Mouse (Mus musculus) E14TG2a.4 (cell line): ENCODE data around the gene Zbtb37.

Experiments used
- H3K27me3 ChIP-seq: 2 replicates; pipeline ENCODE4 v1.6.1; 2014; ENCODE audit warnings: low read length, control low read depth; ENCODE audit not compliant: insufficient read depth
- H3K36me3 ChIP-seq: 2 replicates; pipeline ENCODE4 v1.6.1; 2014; ENCODE audit warnings: low read length, control low read depth; ENCODE audit not compliant: insufficient read depth
- H3K4me1 ChIP-seq: replicated peaks from 2 replicates; pipeline ENCODE4 v1.6.1; 2014; ENCODE audit warnings: low read depth, low read length, control low read depth
- H3K4me3 ChIP-seq: replicated peaks from 2 replicates; pipeline ENCODE4 v1.5.1; 2014; ENCODE audit warnings: mild to moderate bottlenecking, low read length
- H3K9me3 ChIP-seq: 2 replicates; pipeline ENCODE4 v1.6.1; 2014; ENCODE audit warnings: low read length, control low read depth
- CTCF ChIP-seq: conservative IDR thresholded peaks from 2 replicates; pipeline ENCODE4 v1.5.1; 2014; ENCODE audit warnings: low read length
- NANOG ChIP-seq: IDR thresholded peaks from 2 replicates; pipeline ENCODE4 v1.6.1; 2014; ENCODE audit warnings: borderline replicate concordance, low read length, mixed read lengths
- POU5F1 ChIP-seq: IDR thresholded peaks from 2 replicates; pipeline ENCODE4 v1.6.1; 2014; ENCODE audit warnings: low read length, borderline replicate concordance

Zbtb37 gene

GRCm38 (mm10) chr1:161041261-161042020, 6.8 kb upstream of the Zbtb37 start:
- no peak overlapping the region for H3K4me3 ChIP-seq
- no peak for TF ChIP-seq POU5F1
- H3K9me3 ChIP-seq = no peaks in the 10 kb centered on the region
- 0 out of 2 replicates have a peak, but pooled peaks cover 5% of the 10 kb centered on the region for H3K4me1 ChIP-seq
- peaks cover 79% of the 10 kb centered on the region for H3K36me3 ChIP-seq
- H3K27me3 ChIP-seq = no peaks in the 10 kb centered on the region

GRCm38 (mm10) chr1:161040855-161041254, 6.2 kb upstream of the Zbtb37 start:
- H3K27me3 ChIP-seq = no peaks in the 10 kb centered on the region
- 0 out of 2 replicates have a peak, but pooled peaks cover 5% of the 10 kb centered on the region for H3K4me1 ChIP-seq
- no peak for TF ChIP-seq POU5F1
- TF ChIP-seq NANOG = no peak
- no peak for TF ChIP-seq CTCF

DNA sequence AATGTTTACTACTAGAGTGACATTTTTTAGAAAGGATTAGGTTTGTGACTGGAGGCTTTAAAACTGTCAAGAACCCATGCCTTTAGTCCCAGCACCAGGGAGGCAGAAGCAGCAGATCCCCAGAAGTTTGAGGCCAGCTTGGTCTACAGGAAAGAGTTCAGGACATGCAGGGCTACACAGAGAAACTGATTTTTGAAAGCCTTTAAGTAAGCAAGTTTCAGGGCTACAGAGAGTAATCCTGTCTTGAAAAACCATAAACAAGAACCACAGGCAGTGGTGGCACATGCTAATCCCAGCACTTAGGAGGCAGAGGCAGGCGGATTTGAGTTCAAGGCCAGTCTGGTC, 5.7 kb upstream of the Zbtb37 start:
- Histone ChIP-seq H3K9me3 (no peaks in the 10 kb centered on the region), H3K27me3 (no peaks in the 10 kb centered on the region), H3K4me3 (no peak overlapping the region), H3K4me1 (0 out of 2 replicates have a peak, but pooled peaks cover 5% of the 10 kb centered on the region), H3K36me3 (peaks cover 79% of the 10 kb centered on the region)
- TF ChIP-seq NANOG (no peak), POU5F1 (no peak), CTCF (no peak)

More at GRCm38 (mm10) chr1:161040855-161041254, 6.2 kb upstream of the Zbtb37 start:
- H3K4me3 ChIP-seq = no peak overlapping the region
- peaks cover 79% of the 10 kb centered on the region for H3K36me3 ChIP-seq
- no peaks in the 10 kb centered on the region for H3K9me3 ChIP-seq

GRCm38 (mm10) chr1:161039741-161040425, 5.2 kb upstream of the Zbtb37 start:
- TF ChIP-seq POU5F1 (no peak), CTCF (no peak), NANOG (no peak)
- Histone ChIP-seq H3K27me3 (no peaks in the 10 kb centered on the region), H3K36me3 (peaks cover 78% of the 10 kb centered on the region), H3K9me3 (no peaks in the 10 kb centered on the region), H3K4me3 (no peak overlapping the region), H3K4me1 (0 out of 2 replicates have a peak, but pooled peaks cover 5% of the 10 kb centered on the region)

DNA sequence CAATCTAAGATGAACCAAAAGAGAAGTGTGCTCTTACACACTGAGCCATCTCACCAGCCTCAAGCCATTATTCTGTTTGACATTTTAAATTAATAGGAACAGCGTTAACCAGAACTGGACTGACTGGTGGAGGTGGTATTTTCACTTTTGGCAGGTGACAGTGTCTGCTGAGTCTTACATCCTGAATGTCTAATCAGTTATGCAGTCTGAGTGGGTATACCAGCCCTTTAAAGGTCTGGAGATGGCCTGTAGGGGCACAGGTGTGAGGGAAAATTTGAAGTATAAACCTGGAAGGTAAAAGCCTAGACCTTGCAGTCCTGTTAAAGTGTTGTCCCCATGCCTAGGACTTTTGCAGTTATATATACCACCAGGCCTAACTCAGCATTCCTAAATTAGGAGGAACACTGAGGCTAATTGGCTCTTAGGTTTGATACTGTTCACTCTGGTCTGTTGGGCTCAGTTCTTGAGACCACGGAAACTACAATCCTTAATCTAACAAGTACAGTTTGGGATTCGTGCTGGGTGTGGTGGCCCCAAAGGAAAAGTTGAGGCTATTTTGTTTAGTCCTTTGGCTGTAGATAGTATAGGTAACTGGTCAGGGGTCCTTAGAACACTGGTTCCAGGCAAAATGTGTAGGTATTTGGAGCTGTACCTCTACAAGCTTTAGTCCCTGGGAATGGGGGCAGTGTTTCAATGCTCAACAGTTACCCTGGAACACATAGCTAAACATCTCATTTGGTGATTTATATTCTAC, 4.5 kb upstream of the Zbtb37 start:
- H3K36me3 ChIP-seq = peaks cover 70% of the 10 kb centered on the region
- TF ChIP-seq NANOG (no peak), POU5F1 (no peak), CTCF (no peak)
- no peaks in the 10 kb centered on the region for H3K27me3 ChIP-seq
- no peak overlapping the region for H3K4me3 ChIP-seq
- 0 out of 2 replicates have a peak, but pooled peaks cover 5% of the 10 kb centered on the region for H3K4me1 ChIP-seq
- H3K9me3 ChIP-seq = no peaks in the 10 kb centered on the region

DNA sequence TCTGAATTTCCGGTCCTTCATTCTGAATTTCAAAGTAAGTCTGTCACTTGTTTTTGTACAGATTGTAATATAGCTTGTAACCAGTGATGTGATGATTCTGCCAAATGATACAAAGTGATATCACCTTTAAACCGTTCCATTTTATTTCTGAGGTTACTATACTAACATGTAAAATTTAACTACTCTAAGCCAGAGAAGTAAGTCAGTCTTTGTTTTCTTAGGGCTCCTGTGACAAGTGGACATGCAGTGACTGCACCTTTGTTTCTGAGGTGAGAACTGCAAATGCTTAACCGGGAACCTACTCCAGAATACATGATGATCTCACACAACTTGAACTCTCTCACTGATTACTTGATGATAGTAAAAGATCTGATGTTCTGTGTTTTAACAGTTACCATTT, 3.4 kb upstream of the Zbtb37 start:
- Histone ChIP-seq H3K4me3 (peak overlapping the region; percentile 86), H3K27me3 (no peaks in the 10 kb centered on the region), H3K9me3 (no peaks in the 10 kb centered on the region), H3K36me3 (peaks cover 59% of the 10 kb centered on the region), H3K4me1 (peaks cover 9% of the 10 kb centered on the region)
- TF ChIP-seq CTCF (no peak), NANOG (no peak), POU5F1 (no peak)

GRCm38 (mm10) chr1:161037599-161037998, 3.0 kb upstream of the Zbtb37 start:
- H3K36me3 ChIP-seq = peaks cover 56% of the 10 kb centered on the region
- peak overlapping the region; percentile 86 for H3K4me3 ChIP-seq
- TF ChIP-seq POU5F1 = no peak
- no peak for TF ChIP-seq CTCF
- no peak for TF ChIP-seq NANOG
- H3K4me1 ChIP-seq = peaks cover 13% of the 10 kb centered on the region
- H3K27me3 ChIP-seq = no peaks in the 10 kb centered on the region
- no peaks in the 10 kb centered on the region for H3K9me3 ChIP-seq

- Histone ChIP-seq H3K4me1 (peaks cover 18% of the 10 kb centered on the region), H3K36me3 (peaks cover 56% of the 10 kb centered on the region), H3K27me3 (no peaks in the 10 kb centered on the region), H3K4me3 (peak overlapping the region; percentile 86), H3K9me3 (no peaks in the 10 kb centered on the region)
- TF ChIP-seq NANOG (no peak), POU5F1 (no peak), CTCF (no peak)
Measured at GRCm38 (mm10) chr1:161037026-161037425, 2.4 kb upstream of the Zbtb37 start.
